Mouse (Mus musculus) A20 (cell line): ENCODE results near the gene Stkld1.

Experiments used
- DNase-seq: peaks from one replicate; pipeline ENCODE4 v3.0.0-alpha.2; 2011; ENCODE audit warnings: low read depth, low spot score

Gene Stkld1

GRCm38 (mm10) chr2:26915927-26916728, 17.7 kb upstream of the Stkld1 start, which contains the start of the genes Surf2 and Surf1:
TSS of gene Surf2 (plus strand) at chr2:26916367.
TSS of gene Surf1 (minus strand) at chr2:26916530.
- peak; percentile 86 for DNase-seq

DNA sequence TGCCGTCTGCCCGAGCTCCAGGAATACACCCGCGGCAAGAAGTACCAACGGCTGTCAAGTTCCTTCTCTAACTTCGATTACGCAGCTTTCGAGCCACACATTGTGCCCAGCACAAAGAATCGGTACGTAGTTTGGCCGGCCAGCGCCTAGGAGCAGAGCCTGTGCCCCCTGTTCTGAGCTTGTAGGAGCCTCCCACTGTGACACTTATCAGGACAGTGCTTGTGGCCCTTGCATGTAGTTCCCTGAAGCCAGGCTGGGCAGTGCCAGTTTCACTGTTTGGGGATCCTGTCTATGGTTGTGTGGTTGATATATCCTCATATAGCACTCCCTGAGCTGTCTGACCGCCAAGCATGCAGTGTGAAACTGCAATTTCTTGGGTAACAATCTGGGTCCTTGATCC, 17.1 kb upstream of the Stkld1 start:
- DNase-seq = no peak

- DNase-seq = no peak
Measured at GRCm38 (mm10) chr2:26919684-26920083, 14.2 kb upstream of the Stkld1 start.

DNA sequence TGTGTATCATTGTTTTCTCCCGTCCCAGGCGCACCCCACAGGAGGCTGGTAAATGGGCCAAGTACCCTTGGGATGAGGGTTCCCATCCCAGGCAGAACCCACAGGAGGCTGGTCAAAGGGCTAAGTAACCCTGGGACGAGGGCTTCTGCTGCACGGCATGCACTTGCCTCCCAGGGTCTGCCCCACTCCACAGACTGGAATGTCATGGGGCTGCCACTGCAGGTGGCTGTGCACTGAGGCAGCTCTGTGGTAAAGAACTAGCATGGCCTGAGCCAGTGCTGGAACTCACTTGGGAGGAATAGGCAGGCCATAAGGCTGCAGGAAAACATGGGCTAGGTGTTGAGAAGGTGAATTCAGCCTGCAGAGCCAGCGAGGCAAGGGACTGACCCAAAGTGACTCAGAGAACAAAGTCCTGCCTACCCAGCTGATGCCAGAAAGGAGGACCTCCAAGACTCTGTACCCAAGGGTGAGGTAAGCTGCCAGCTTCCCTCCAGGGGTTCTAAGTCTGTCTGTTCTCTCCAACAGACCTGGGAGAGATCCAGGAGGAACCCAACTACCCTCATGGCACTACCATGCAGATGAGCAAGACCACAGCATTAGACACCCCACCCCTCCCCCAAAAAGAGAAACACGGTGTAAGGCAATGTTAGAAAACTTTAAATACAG, 13.5 kb upstream of the Stkld1 start:
- no peak for DNase-seq

DNA sequence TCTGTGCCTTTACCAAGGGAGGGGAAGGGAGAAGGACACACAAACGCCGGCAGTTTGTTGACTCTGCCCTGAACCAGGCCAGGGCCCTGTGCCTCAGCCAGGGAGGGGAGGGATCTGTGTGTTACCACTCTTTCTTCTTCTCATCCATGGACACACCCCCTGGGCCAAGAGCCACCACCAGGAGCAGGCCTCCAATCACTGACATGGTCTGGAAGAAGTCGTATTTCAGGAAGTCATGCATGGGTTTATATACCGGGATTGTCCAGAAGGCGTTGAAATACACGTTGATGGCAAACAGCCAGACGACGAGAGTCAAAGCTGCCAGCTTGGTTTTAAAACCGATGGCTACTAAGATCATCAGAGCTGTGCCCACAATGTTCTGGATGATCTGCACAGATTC, 12.1 kb upstream of the Stkld1 start:
- DNase-seq = no peak

DNA sequence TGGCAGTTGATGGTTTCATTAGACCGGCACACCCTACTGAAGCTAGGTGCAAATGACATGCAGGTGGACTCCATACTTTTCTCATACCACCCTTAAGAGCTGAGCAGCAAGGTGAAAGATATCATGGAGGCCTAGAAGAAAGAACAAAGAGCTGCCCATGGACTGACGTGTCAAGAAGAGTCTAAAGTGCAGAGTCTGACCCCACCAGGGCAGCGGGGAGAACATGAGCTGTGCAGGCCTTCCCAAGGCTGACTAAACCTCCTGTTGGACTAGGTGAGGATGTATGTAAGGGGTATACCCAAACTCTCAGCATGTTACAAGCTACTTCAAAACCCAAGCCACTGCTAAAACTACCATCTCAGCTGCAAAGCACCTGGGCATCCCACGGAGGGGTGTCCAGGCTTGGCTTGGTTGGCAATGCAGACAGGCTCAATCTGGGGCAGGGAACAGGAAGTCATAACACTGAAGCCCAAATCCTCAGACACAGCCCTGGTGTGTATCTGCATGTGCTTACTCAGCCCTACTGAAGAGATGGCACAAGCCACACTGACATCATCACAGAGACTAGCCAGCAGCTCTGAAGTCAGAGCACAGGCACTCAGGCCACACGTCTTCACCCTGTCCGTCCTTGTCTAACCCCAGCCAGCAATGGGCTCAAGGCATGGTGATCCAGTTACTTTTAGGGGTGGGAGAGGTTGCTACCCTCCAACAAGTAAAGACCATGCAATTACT, 5.9 kb upstream of the Stkld1 start:
- DNase-seq = no peak

DNA sequence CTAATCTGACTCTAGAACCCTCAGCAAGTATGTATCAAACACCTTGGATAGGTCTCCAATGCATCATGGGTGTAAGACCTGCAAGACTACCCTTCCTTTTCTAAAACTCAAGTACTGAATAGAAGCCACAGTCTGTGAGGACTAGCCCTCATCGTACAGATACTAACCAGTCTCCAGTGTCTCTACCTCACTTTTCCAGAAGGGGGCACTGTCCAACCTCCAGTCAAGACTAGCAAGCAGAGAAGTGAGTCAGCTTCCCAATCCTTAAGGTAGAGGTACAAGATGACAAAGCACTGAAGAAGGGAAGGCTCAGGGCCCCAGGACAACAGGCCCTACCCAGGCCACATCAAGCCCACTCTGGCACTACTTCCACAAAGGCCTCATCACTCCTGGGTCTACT, 3.5 kb upstream of the Stkld1 start:
- peak; percentile 77 for DNase-seq

DNA sequence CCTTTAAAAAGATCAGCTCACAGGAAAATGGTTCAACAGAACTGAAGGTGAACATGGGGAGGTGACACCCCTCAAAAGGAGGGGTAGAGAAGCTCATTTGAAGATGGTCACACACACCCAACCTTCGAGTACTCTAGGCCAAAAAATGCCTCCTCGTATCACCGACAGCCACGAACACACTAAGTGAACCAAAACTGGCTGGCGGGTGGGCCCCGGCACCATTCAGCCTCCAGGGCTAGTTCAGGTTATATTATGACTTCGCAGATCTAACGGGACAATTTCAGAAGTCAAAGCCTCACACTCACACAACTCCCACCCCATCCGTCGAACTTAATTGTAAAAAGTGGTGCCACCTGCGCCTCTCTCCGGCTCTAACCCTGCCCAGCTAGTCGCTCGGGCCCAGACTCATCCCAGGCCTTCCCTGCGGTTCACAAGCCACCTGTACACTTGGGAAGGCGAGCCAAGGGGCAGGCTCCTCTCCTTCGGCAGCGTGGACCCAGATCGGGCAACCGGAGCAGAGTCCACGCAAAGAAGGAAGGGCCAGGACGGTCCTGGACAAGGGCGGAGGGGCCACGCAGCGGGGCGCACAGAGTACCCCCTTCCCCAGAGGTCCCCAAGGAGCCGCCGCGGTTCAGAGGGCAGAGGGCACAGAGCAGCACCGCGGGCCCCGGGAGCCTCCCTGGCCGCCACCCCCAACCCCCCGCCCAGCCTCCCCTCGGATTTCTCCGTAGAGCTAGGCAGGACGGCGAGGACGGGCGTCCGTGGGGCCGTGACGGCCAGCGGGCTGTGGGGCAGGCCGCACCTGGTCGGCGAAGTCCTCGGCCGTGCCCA, 1.2 kb upstream of the Stkld1 start:
- DNase-seq = peak; percentile 64

- DNase-seq = no peak
Measured at GRCm38 (mm10) chr2:26935286-26935685, 1.4 kb downstream of the Stkld1 start.

DNA sequence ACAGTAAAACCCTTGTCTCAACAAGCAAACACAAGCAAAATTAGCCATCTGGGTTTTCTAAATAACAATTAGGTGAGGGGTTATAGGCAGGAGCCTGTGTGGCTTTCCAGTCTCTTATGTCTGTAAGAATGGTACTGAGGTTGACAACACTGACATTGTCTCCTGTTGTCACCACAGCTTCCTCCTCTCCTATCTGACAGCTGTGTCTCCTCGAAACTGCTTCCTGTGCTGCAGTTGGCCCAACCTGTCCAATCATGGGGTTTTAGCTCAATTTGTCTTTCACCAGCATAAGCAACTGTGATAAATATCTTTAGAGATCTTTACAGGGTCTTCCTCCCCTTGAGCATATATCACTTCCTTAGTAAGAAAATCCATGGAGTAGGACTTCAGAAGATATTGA, 2.6 kb downstream of the Stkld1 start:
- DNase-seq = no peak

GRCm38 (mm10) chr2:26941539-26941938, 7.7 kb downstream of the Stkld1 start:
- DNase-seq = peak; percentile 49

- no peak for DNase-seq
Measured at GRCm38 (mm10) chr2:26943253-26943652, 9.4 kb downstream of the Stkld1 start.

DNA sequence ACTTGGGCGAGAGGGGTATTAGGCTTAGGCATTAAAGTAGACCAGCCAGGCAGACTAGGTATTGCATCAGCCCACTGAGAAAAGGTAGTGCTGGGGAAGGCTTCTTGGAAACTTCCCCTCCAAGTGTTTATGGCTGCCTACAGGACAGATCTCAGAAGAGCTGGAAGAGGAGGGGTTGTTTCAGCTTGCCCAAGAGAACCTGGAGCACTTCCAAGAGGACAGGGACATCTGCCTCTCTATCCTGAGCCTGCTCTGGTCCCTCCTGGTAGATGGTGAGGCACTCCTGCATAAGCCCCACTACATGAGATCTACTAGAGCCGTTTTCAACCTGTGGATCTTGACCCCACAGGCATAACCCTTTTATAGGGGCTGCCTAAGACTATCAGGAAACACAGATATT, 16.6 kb downstream of the Stkld1 start:
- no peak for DNase-seq

DNA sequence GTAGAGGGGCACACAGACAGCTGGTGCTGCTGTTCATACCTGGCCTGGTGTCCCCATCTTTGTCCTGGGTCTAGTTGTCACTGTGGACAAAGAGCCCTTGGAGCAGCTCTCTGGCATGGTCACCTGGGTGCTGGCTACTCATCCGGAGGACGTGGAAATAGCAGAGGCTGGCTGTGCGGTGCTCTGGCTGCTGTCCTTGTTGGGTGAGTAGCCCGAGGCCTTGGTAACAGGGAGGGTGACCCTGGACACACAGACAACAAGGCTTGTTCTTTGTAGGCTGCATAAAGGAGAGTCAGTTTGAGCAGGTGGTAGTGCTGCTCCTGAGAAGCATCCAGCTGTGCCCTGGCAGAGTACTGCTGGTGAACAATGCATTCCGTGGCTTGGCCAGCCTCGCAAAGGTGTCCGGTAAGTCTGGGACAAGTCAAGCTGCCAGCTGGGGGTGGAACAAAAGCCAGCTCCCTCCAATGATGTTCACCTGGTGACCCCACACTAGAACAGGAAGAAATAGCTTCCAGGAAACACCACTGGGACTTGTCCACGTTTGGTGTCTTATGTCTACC, 17.6 kb downstream of the Stkld1 start:
- no peak for DNase-seq

DNA sequence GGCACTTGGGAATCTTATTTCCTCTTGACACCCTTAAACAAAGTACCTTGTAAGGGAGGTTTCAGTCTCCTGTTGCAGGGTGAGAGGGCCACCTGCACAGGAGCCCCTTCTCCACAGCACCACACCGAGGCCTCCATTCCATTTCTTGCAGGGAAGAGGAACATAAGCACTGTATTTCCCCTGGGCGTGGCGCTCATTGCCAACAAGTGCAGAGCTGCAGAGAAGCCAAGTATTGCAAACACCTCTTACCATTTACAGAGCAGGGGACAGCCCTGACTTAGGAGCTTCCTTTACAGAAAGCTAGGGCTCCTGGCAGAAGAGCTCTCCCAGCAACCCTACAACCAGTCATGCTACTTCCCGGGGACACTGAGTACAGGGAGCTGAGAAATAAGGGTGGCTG, 18.3 kb downstream of the Stkld1 start:
- DNase-seq = no peak

DNA sequence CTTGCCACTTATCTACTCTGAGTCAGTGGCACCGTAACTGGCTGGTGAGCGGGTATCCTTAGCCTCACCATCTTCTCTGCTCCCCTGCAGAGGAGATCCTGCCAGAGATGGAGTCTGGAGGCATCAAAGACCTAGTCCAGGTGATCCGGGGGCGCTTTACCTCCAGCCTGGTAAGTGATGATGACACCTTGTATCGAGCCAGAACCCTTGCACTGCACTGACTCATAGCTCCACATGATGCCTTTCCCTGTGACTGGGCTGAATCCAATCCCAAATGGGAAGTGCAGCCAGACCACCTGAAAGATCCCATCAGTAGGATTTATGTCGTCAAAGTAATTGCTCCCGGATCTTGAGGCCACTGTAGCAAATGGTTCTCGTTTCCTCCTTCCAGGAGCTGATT, 19.0 kb downstream of the Stkld1 start:
- DNase-seq = no peak

DNA sequence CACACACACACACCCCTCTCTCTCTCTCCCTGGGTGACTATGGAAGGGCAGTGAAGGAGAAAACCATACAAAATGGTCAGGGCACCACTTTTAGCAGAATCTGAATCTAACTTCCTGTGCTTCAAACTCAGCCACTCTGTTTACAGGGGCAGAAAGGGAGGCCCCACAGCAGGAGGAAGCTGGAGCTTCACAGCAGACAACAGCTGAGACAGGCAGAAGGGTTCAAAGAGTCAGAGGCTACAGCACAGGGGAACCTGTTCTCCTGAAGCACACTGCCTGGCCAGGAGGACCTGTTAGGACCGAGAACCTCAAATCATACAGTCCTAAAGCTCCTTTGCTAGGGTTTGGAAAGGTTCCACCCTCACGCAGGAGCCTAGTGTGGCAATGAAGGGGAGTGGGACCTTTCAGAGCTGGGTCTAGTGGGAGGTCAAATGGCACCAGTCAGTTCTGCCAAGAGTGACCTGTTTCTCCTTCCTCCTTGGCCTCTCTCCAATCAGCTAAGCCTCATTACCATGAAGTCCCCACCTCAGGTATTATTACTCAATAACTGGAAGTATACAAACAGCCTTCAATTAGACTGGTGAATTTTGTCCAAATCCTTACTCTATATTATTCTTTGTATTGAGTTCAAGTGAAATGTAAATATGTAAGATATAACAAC, 21.0 kb downstream of the Stkld1 start:
- DNase-seq = no peak

- DNase-seq = no peak
Measured at GRCm38 (mm10) chr2:26956811-26957487, 23.1 kb downstream of the Stkld1 start.

DNA sequence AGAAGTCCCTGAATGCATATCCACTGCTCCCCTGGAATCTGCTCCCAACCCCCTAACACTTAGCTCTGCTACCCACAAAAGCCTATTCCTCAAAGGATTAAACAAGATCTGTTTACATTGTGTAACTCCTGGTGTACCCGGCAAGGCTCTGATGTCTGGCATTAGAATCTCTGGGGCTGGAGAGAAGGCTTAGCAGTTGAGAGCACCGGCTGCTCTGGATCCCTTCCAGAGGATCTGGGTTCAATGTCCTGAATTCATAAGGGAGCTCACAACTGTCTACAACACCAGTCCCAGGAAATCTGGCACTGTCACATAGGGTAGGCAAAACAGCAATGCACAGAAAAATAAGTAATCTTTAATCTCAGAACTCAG, 23.6 kb downstream of the Stkld1 start:
- no peak for DNase-seq

DNA sequence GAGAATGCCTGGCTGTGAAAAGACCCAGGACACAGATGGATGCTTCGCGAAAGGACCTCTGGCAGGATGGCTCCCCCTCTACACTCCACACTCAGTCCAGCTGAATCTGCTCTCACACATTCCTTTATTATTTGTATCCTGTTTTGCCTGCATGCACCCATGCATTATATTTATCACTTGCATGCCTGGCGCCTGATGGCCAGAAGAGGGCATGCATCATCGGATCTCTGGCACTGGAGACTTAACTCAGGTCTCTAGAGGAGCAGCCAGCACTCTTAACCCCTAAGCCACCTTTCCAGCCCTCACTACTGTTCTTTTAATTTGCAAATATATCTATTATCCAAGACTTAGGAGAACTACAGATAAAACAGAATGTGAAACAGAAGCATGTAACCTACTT, 26.9 kb downstream of the Stkld1 start:
- peak; percentile 27 for DNase-seq
